23 mouse cellular contexts compared by ENCODE assay signal in genomic region chr19:32213577-32213976, GRCm38 (mm10).
DNase-seq lines count a peak whose midpoint lies in the region; ATAC-seq and TF ChIP-seq lines count a peak whose summit lies in the region.
"Had no signal": no experiment of that assay in that cellular context is flagged by ENCODE, and none has a peak within 500 bp of the region (broad histone marks: within the 10 kb centered on the region; RNA-seq: fewer than 3 reads in every experiment).

No protein-coding gene starts in this region.

- H3K9ac ChIP-seq in heart, embryonic 12.5 days, result no peak overlapping the region
- H3K9ac ChIP-seq in kidney, embryonic 14.5 days (ENCODE audit: low read depth, low read length), result no peak overlapping the region
- H3K9ac ChIP-seq: embryonic facial prominence, embryonic 12.5 days; forebrain, postnatal 0 days; hindbrain, embryonic 12.5 days; limb, embryonic 15.5 days; lung, embryonic 15.5 days; neural tube, embryonic 12.5 days had no signal

- intact Hi-C loops in gastrocnemius, adult 2 months (cut with DNase I), result loop anchor here (5.0 to 10.0 kb wide), 3 partner anchors 89 to 109 kb away; no protein-coding TSS in a partner anchor

- H3K27me3 ChIP-seq in heart, embryonic 12.5 days (replicated peaks), result no peaks in the 10 kb centered on the region
- H3K27me3 ChIP-seq in kidney, embryonic 14.5 days (ENCODE audit: control insufficient read depth, insufficient read depth, low read length), result no peaks in the 10 kb centered on the region
- H3K27me3 ChIP-seq: embryonic facial prominence, embryonic 12.5 days; hindbrain, embryonic 12.5 days; limb, embryonic 15.5 days; lung, embryonic 15.5 days; neural tube, embryonic 12.5 days had no signal

- no peak for ATAC-seq in heart, embryonic 12.5 days (ENCODE audit: insufficient number of reproducible peaks, low FRiP score)
- no peak for ATAC-seq in kidney, embryonic 14.5 days (ENCODE audit: low FRiP score, low TSS enrichment)
- ATAC-seq: forebrain, postnatal 0 days had no signal

- H3K27ac ChIP-seq in gastrocnemius, adult 2 months, result peak overlapping the region; percentile 12; the same call in 1 of the 2 replicates
- no peak overlapping the region; the same call in 1 of the 2 replicates for H3K27ac ChIP-seq in heart, embryonic 12.5 days (ENCODE audit: poor library complexity, severe bottlenecking)
- no peak overlapping the region for H3K27ac ChIP-seq in kidney, embryonic 14.5 days (ENCODE audit: low read depth, low read length)
- H3K27ac ChIP-seq: embryonic facial prominence, embryonic 12.5 days; hindbrain, embryonic 12.5 days; limb, embryonic 15.5 days; lung, embryonic 15.5 days; neural tube, embryonic 12.5 days had no signal

- TF ChIP-seq CTCF in gastrocnemius, adult 2 months (IDR thresholded peaks at IDR 0.05), result no peak

- no peaks in the 10 kb centered on the region for H3K36me3 ChIP-seq in heart, embryonic 12.5 days
- no peaks in the 10 kb centered on the region for H3K36me3 ChIP-seq in kidney, embryonic 14.5 days (ENCODE audit: control insufficient read depth, insufficient read depth, low read length)
- H3K36me3 ChIP-seq: embryonic facial prominence, embryonic 12.5 days; hindbrain, embryonic 12.5 days; limb, embryonic 15.5 days; lung, embryonic 15.5 days; neural tube, embryonic 12.5 days had no signal

- WGBS in heart, embryonic 12.5 days, result 32% methylated on average over 3 of the region's 3 CpGs
- WGBS in kidney, embryonic 14.5 days, result 81% methylated on average over 3 of the region's 3 CpGs

- H3K4me1 ChIP-seq in heart, embryonic 12.5 days (replicated peaks), result peaks cover 21% of the 10 kb centered on the region
- peaks cover 11% of the 10 kb centered on the region; the same call in 1 of the 2 replicates for H3K4me1 ChIP-seq in kidney, embryonic 14.5 days (ENCODE audit: control insufficient read depth, insufficient read depth, low read length)

- no peak for DNase-seq in gastrocnemius, adult 2 months
- DNase-seq in gastrocnemius, postnatal 25 days, result no peak
- DNase-seq in heart, postnatal 4 days, result peak; percentile 48
- DNase-seq in kidney, postnatal 10 days, result peak; percentile 35
- peak; percentile 48 to 69 for DNase-seq in kidney, postnatal 25 days
- DNase-seq in testis, postnatal 14 days (ENCODE audit: low spot score), result no peak
- DNase-seq: adrenal gland, postnatal 10 days; cerebellum, adult 2 months; cerebellum, postnatal 25 days; forebrain, postnatal 0 days; gastrocnemius, postnatal 36 days; left cerebral cortex, postnatal 4 days; lung, postnatal 4 days; midbrain, embryonic 14.5 days; right cerebral cortex, postnatal 14 days; spleen, adult 18-20 months had no signal

- no peak overlapping the region for H3K4me2 ChIP-seq in heart, embryonic 12.5 days
- no peak overlapping the region for H3K4me2 ChIP-seq in kidney, embryonic 14.5 days (replicated peaks; ENCODE audit: low read depth, low read length)
- H3K4me2 ChIP-seq: embryonic facial prominence, embryonic 12.5 days; hindbrain, embryonic 12.5 days; limb, embryonic 15.5 days; lung, embryonic 15.5 days; neural tube, embryonic 12.5 days had no signal

- H3K4me3 ChIP-seq in gastrocnemius, adult 2 months, result no peak overlapping the region
- H3K4me3 ChIP-seq in heart, embryonic 12.5 days, result no peak overlapping the region
- no peak overlapping the region for H3K4me3 ChIP-seq in kidney, embryonic 14.5 days (ENCODE audit: low read length)
- H3K4me3 ChIP-seq: embryonic facial prominence, embryonic 12.5 days; hindbrain, embryonic 12.5 days; limb, embryonic 15.5 days; lung, embryonic 15.5 days; neural tube, embryonic 12.5 days had no signal

- no peaks in the 10 kb centered on the region for H3K9me3 ChIP-seq in heart, embryonic 12.5 days (replicated peaks)
- H3K9me3 ChIP-seq in kidney, embryonic 14.5 days (ENCODE audit: control insufficient read depth, low read length), result no peaks in the 10 kb centered on the region
- H3K9me3 ChIP-seq: embryonic facial prominence, embryonic 12.5 days; hindbrain, embryonic 12.5 days; limb, embryonic 15.5 days; lung, embryonic 15.5 days; neural tube, embryonic 12.5 days had no signal

Comparison
In these comparisons a context has a peak if more than half of its experiments do, and no peak if none do; other contexts are left out.
1. DNase-seq: peak in heart, postnatal 4 days (single experiment), kidney, postnatal 10 days (single experiment) and kidney, postnatal 25 days (2 of 2); none in gastrocnemius, adult 2 months (single experiment), gastrocnemius, postnatal 25 days (single experiment) and testis, postnatal 14 days (single experiment).